Mouse (Mus musculus) heart, adult 2 months (tissue): Measurements from ENCODE around the gene Nanog. TPM values are rescaled to one million over a fixed set of nuclear protein-coding genes. Genes with fewer than 3 reads are reported as not detected.

Experiments used
- DNase-seq, 2 experiments: peaks; one replicate each; pipeline ENCODE4 v3.0.0; 2021
- H3K27ac ChIP-seq: fragments of 200-600 bp; 2 replicates; pipeline ENCODE4 v1.8.1; 2022
- H3K27me3 ChIP-seq: fragments of 200-500 bp; 2 replicates; pipeline ENCODE4 v1.6.1; 2012; ENCODE audit warnings: mild to moderate bottlenecking, low read length, inconsistent platforms, mixed read lengths; ENCODE audit not compliant: control insufficient read depth, insufficient read depth
- H3K36me3 ChIP-seq: fragments of 200-500 bp; 2 replicates; pipeline ENCODE4 v1.6.1; 2012; ENCODE audit warnings: low read length, inconsistent platforms; ENCODE audit not compliant: control insufficient read depth, insufficient read depth
- H3K4me1 ChIP-seq: fragments of 200-500 bp; 2 replicates; pipeline ENCODE4 v1.6.1; 2011; ENCODE audit warnings: low read length; ENCODE audit not compliant: control insufficient read depth, insufficient read depth
- H3K4me3 ChIP-seq: fragments of 200-600 bp; 2 replicates; pipeline ENCODE4 v1.8.1; 2022
- H3K79me2 ChIP-seq: fragments of 200-500 bp; replicated peaks from 2 replicates; pipeline ENCODE4 v1.6.1; 2012; ENCODE audit warnings: mild to moderate bottlenecking, inconsistent platforms, low read length, moderate library complexity, mixed read lengths; ENCODE audit not compliant: control insufficient read depth, insufficient read depth
- H3K9ac ChIP-seq: fragments of 200-500 bp; 2 replicates; pipeline ENCODE4 v1.6.1; 2012; ENCODE audit warnings: low read depth, mild to moderate bottlenecking, control low read depth, inconsistent platforms, low read length, mixed read lengths
- CTCF ChIP-seq: fragments of 200-600 bp; IDR thresholded peaks from 2 replicates; pipeline ENCODE4 v1.8.1; 2022; ENCODE audit warnings: antibody characterized with exemption, mild to moderate bottlenecking, moderate library complexity
- EP300 ChIP-seq: fragments of 200-500 bp; IDR thresholded peaks from 2 replicates; pipeline ENCODE4 v1.6.1; 2011; ENCODE audit warnings: low read depth, low read length, control low read depth; ENCODE audit not compliant: insufficient read depth
- POLR2A ChIP-seq: fragments of 200-500 bp; IDR thresholded peaks from 2 replicates; pipeline ENCODE4 v1.6.1; 2011; ENCODE audit warnings: mild to moderate bottlenecking, low read depth, low read length, control low read depth; ENCODE audit not compliant: insufficient read depth
- whole genome bisulfite sequencing: fragments of 180-500 bp; shearing (Covaris S2); methylation state at CpG from one replicate; pipeline ENCODE4 v1.1.7; 2018; 5-methylcytosine and 5-hydroxymethylcytosine counted together
- intact Hi-C: fragments of 180-260 bp; cut with DNase I; formaldehyde crosslinking; loops from one replicate; pipeline ENCODE4 v1.15.1; 2025
- polyA plus RNA-seq: library from polyadenylated mRNA; depleted of rRNA; stranded (reverse); fragments of >200 nt; gene quantifications from 2 replicates; pipeline ENCODE4 v1.2.3, GENCODE M21; 2012
- total RNA-seq, 2 experiments: library from RNA; stranded (reverse); gene quantifications; 2 replicates each; pipeline ENCODE4 v1.2.3; 2021

Nanog gene
- total and polyA plus RNA-seq, 3 experiments = not detected

DNA sequence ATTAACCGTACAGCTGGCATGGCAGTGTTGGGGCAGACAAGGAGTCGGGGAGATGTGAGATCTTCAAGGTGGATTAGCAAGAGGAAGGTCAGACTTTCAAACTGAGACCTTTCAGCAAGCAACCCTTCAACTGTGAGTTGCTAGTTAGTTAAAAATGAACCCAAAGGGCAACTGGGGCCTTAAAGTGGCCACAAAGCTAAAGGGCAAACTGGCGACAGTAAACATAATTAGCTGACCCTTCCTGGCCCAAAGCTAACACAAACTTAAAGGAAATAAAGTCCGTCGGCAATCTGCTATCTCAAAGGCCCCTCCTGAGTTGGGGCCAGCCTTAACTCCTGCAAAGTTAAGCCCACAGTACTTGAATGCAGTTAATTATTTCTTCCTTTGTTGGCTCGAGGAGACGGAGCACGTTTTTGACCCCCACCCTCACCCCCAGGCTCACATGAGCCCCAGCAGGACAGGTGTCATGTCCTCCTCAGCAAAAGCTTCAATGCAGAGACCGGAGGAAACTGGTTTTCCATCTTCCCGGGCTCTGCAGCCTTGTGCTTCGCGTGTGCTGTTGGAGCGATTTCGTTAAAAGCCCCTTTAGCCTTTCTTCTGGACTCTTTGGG, 43.6 kb upstream of the Nanog start:
- intact Hi-C loops = no loop called here
- H3K79me2 ChIP-seq = no peaks in the 10 kb centered on the region
- WGBS = 59% methylated on average over 14 of the region's 14 CpGs

GRCm38 (mm10) chr6:122665866-122666265, 41.4 kb upstream of the Nanog start:
- no peak for DNase-seq
- Histone ChIP-seq H3K27me3 (no peaks in the 10 kb centered on the region), H3K9ac (no peak overlapping the region), H3K27ac (no peak overlapping the region), H3K36me3 (no peaks in the 10 kb centered on the region), H3K4me1 (no peaks in the 10 kb centered on the region), H3K79me2 (no peaks in the 10 kb centered on the region), H3K4me3 (no peak overlapping the region)
- TF ChIP-seq POLR2A (no peak), EP300 (no peak), CTCF (no peak)
- intact Hi-C loops = no loop called here
- 10% methylated on average over 7 of the region's 7 CpGs for WGBS

More for the DNA sequence above, 43.6 kb upstream of the Nanog start:
- Histone ChIP-seq H3K4me3 (no peak overlapping the region), H3K27ac (no peak overlapping the region), H3K36me3 (no peaks in the 10 kb centered on the region), H3K27me3 (no peaks in the 10 kb centered on the region), H3K9ac (no peak overlapping the region), H3K4me1 (no peaks in the 10 kb centered on the region)
- no peak for DNase-seq
- TF ChIP-seq CTCF (no peak), EP300 (no peak), POLR2A (no peak)

GRCm38 (mm10) chr6:122667715-122668114, 39.6 kb upstream of the Nanog start:
- no peaks in the 10 kb centered on the region for H3K36me3 ChIP-seq
- H3K79me2 ChIP-seq = no peaks in the 10 kb centered on the region
- H3K27me3 ChIP-seq = no peaks in the 10 kb centered on the region
- no peaks in the 10 kb centered on the region for H3K4me1 ChIP-seq
- no peak for TF ChIP-seq CTCF
- TF ChIP-seq EP300 = no peak
- TF ChIP-seq POLR2A = no peak
- intact Hi-C loops = no loop called here
- no peak overlapping the region for H3K27ac ChIP-seq
- no peak overlapping the region for H3K4me3 ChIP-seq
- DNase-seq = no peak
- no peak overlapping the region for H3K9ac ChIP-seq
- 81% methylated on average over 5 of the region's 5 CpGs for WGBS

GRCm38 (mm10) chr6:122668823-122669222, 38.5 kb upstream of the Nanog start:
- WGBS = 72% methylated on average over 5 of the region's 5 CpGs
- DNase-seq = no peak
- Histone ChIP-seq H3K27me3 (no peaks in the 10 kb centered on the region), H3K27ac (no peak overlapping the region), H3K9ac (no peak overlapping the region), H3K36me3 (no peaks in the 10 kb centered on the region), H3K4me3 (no peak overlapping the region), H3K4me1 (no peaks in the 10 kb centered on the region), H3K79me2 (no peaks in the 10 kb centered on the region)
- TF ChIP-seq CTCF (no peak), EP300 (no peak), POLR2A (no peak)
- intact Hi-C loops = loop anchor here (1.0 kb wide), 1 partner anchor 51 kb away; no protein-coding TSS in a partner anchor

DNA sequence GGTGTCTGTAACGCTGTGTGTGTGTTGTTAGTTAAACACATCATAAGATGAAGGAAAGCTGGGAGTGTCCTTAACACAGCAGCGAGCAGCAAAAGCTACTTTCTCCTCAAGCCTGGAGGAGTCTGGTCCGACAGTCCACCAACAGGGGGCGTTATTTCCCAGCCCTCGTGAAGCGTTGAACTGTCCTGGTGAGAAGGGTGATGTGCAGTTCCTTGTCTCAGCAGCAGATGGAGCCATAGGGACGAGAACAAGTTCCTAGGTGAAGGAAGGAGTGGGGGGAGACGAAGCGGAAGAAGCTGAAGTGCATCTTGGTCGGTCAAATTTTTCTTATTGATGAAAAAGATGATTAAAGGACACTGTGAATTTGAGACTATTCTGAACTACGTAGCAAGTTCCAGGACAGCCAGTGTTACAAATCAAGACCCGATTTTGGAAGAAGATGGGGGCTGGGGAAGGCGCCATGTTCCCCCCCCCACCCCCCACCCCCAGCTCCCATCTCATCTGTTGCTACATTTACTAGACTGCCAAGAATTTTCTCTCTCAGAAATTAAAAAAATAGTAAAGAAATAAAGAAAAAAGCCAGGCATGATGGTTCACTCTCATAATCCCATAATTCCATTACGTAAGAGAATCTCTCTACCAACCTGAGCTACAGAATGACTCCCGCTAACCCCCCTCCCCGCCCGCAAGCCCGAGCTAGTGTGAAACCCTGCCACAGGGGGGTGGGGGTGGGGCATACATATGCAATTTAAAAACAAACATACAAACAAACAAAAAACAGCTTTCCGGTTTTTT, 37.7 kb upstream of the Nanog start:
- 12% methylated on average over 19 of the region's 19 CpGs for WGBS
- H3K9ac ChIP-seq = no peak overlapping the region
- H3K79me2 ChIP-seq = no peaks in the 10 kb centered on the region
- intact Hi-C loops = loop anchor here (1.0 kb wide), 1 partner anchor 51 kb away; no protein-coding TSS in a partner anchor
- H3K27ac ChIP-seq = no peak overlapping the region
- no peaks in the 10 kb centered on the region for H3K27me3 ChIP-seq
- no peaks in the 10 kb centered on the region for H3K4me1 ChIP-seq
- peak; percentile 98 for TF ChIP-seq CTCF
- peak; percentile 77 for TF ChIP-seq EP300
- TF ChIP-seq POLR2A = no peak
- peak overlapping the region; percentile 22; the same call in 1 of the 2 replicates for H3K4me3 ChIP-seq
- peak; percentile 81 to 87 for DNase-seq
- no peaks in the 10 kb centered on the region for H3K36me3 ChIP-seq

DNA sequence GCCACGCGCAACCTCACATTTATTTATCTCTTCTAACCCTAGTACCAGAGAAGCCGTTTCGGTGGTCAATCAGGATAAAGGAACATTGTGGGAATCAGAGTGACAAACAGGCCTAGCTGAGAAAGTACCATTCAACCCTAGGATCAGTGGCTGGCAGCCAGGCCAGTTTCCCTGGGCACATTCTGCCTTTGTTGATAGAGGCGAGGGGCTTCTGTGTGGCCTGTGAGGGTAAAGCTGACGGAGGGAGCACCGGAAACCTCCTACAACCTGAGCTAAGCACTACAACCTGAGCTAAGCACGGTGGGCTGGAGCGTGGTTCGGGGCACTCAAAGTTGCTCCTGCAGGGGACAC, 37.1 kb upstream of the Nanog start:
- Histone ChIP-seq H3K79me2 (no peaks in the 10 kb centered on the region), H3K4me1 (no peaks in the 10 kb centered on the region), H3K4me3 (no peak overlapping the region), H3K9ac (no peak overlapping the region), H3K27ac (no peak overlapping the region), H3K36me3 (no peaks in the 10 kb centered on the region), H3K27me3 (no peaks in the 10 kb centered on the region)
- intact Hi-C loops = no loop called here
- no peak for DNase-seq
- TF ChIP-seq EP300 = no peak
- TF ChIP-seq POLR2A = no peak
- no peak for TF ChIP-seq CTCF
- 49% methylated on average over 10 of the region's 10 CpGs for WGBS
